Mouse (Mus musculus): ENCODE measurements at regions not wholly inside any gene's neighbourhood (a gene's known extent, or its start where the extent isn't known, plus 50 kb on each side); places are given as distances from the start of the nearest gene placed in this dataset.

DNA sequence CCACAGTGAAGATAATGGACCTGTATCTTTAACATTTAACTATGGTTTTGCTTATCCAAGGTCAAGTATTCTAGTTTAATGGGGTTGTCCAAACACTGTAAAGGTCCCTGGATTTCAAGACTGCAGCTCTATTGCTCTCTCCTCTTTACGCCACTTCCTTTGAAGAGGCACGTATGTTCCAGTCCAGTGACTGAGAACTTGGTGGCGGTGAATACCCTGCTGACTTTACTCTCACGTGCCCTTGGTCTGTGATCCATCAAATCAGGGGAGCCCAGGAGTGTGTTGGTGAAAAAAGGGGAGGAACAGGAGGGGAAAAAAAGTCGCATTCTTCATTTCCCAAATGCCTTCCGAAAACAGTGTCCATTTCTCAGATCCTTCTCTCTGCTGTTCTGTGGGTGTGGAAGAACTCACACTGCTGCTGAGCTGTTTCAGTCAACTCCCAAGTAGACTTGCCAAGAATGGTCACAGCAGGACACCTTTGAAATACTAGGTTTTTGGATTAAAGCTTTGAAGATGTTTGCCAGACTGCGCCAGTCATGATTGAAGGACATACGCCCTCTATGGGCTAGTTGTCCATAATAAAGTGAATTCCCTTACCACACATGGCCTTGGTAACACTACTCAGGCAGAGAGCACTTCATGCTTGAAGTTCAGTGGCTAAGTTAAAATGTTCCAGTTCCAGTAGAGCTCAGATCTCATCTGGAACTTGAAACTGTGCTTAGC lies 136.1 kb upstream of the Cdkn2b start:
- DNase-seq (ENCODE audit: low spot score), result no peak

GRCm38 (mm10) chr4:89446156-89446716 lies 135.4 kb upstream of the Cdkn2b start:
- no peak for DNase-seq (ENCODE audit: low spot score)

GRCm38 (mm10) chr4:89445214-89446155 lies 134.6 kb upstream of the Cdkn2b start:
- no peak for DNase-seq (ENCODE audit: low spot score)

DNA sequence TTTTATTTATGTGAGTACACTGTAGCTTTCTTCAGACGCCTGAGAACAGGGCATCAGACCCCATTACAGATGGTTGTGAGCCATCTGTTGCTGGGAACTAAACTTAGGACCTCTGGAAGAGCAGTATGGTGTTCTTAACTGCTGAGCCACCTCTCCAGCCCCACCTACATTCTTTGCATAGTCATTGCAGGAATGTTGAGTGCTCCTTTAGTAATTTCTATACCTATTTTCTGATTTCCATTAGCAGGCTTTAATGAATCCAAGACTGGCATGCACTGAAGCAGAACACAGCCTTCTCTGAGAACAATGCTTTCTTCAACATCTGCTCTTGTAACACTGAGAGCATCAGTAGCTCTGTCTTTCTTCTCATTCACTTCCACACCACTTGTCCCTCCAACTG lies 131.7 kb upstream of the Cdkn2b start:
- DNase-seq (ENCODE audit: low spot score), result no peak

DNA sequence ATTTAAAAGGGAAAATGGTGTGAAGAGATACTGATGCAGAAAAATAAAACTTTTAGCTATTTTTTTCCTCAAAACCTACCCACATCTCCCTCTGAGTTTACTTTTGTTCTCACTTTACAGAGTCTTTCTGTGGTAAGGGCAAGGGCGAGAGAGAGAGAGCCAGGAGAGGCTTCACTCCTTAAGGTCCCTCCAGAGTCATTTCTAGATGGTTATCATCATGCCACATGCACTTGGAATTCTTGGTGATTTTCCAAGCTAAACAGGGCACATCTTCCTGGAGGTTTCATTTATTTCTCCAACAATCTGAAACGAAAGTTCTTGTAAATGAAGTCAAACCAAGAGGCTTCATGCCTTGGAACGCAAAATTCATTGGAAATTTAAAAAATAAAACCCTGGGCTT lies 130.0 kb upstream of the Cdkn2b start:
- no peak for DNase-seq (ENCODE audit: low spot score)

DNA sequence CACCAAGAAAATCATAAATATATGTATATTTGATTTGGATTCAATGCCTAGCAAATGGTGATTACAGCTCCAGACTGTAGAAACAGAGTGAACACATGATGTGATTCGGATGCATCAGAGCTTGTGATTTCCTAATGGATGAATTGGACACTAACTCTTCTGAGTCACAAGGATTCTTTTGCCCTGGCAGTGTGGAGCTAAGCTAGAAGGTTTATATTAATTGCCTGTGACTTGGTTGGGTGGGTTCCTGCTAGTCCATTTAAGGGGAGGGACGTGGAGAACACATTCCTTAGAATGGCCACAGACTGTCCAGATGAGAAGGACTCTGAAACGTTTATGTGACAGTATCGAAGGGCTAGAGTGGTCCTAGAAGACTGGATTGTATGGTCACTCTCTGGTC lies 129.5 kb upstream of the Cdkn2b start:
- DNase-seq (ENCODE audit: low spot score), result no peak

GRCm38 (mm10) chr4:89438665-89439064 lies 127.8 kb upstream of the Cdkn2b start:
- DNase-seq (ENCODE audit: low spot score), result no peak

- DNase-seq (ENCODE audit: low spot score), result no peak
Observed at GRCm38 (mm10) chr4:89436764-89437163, 125.9 kb upstream of the Cdkn2b start.

DNA sequence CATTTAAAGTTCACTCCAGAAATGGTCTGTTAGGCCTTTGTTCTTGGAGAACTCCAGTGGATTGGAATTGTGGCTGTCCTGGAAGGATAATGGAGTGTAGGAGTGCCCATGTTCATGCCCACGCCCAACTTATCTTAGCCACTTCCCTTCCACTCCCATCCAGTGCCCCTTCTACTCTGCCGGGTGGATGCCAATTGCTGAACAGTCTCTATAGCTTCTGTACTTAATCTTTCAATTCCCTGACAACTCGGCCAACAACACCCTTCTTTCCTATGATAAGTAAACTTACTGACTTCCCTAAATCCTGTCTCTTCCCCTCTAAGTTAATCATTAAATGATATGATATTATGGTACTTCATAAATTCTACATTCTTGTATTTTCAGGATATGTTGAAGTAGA lies 123.3 kb upstream of the Cdkn2b start:
- DNase-seq (ENCODE audit: low spot score), result no peak

- DNase-seq (ENCODE audit: low spot score), result no peak
Observed at GRCm38 (mm10) chr4:89433528-89433927, 122.7 kb upstream of the Cdkn2b start.

- no peak for DNase-seq (ENCODE audit: low spot score)
Observed at GRCm38 (mm10) chr4:89431520-89431919, 120.7 kb upstream of the Cdkn2b start.

DNA sequence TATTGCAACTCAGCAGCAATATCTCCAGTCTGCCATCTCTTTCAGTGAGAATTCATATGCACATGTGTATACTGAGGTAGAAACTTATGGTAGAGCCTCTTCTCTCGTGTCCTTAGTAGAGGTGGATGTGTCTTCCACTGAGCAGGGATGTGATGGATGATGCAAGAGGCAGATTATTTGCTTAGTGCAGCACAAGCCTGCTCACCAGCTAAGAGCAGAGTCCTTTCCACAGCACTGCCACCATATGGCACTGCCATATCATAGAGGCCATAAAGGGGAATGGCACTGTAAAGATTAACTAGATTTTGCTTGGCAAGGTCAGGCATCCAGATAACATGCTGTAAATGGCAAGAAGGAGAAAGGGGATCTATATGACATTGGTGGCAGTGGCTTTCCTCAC lies 117.6 kb upstream of the Cdkn2b start:
- DNase-seq (ENCODE audit: low spot score), result no peak

GRCm38 (mm10) chr4:89427345-89428293 lies 116.8 kb upstream of the Cdkn2b start:
- DNase-seq (ENCODE audit: low spot score), result peak; percentile 11

GRCm38 (mm10) chr4:89425916-89426315 lies 115.1 kb upstream of the Cdkn2b start:
- DNase-seq (ENCODE audit: low spot score), result no peak

- DNase-seq (ENCODE audit: low spot score), result peak; percentile 71
Observed at GRCm38 (mm10) chr4:89421694-89422354, 111.0 kb upstream of the Cdkn2b start.

GRCm38 (mm10) chr4:89420868-89421267 lies 110.0 kb upstream of the Cdkn2b start:
- DNase-seq (ENCODE audit: low spot score), result no peak

DNA sequence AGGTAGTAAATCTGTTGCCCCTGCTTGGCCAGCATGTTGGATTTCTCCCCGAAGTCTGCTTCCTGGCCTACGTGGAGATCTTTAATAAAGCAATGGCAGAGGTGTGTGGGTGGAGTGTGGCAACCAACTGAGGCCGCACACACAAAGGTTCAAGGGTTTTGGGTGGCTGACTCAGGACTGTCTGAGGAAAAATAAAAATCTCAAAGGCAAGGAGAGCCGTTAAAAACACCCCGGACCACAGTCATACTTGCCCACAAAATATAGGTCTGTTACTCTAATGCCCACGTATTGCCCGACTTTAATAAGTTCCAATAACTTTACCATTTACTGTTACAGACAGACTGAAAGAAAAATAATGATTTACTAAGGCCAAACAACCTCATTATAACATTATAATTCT lies 108.7 kb upstream of the Cdkn2b start:
- DNase-seq (ENCODE audit: low spot score), result no peak

DNA sequence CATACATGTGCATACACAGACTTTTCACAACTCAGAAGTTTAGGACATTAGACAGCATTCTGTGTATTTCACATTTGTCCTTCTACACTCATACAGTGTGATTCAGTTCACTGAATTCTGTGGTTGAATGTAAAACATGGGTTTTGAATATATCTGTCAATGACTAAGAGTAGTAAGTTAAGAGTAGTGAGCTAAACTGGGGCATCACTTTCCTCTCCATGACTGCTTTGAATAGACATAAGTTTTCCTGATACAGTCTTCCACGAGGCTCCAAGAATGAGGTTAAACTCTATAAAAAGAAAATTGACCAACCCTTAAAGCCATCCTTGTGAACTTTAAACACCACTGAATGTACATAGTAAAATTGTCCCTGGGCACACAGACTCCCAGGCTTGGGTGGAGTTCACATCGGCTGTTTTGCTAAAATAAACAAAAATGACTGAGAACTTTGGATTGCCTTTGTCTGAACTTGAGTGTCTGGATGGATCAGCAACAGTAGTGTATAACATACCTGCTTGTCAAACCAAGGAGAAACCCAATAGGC lies 94.9 kb upstream of the Cdkn2b start:
- DNase-seq (ENCODE audit: low spot score), result no peak

- DNase-seq (ENCODE audit: low spot score), result no peak
Observed at GRCm38 (mm10) chr4:89403151-89403550, 92.3 kb upstream of the Cdkn2b start.

GRCm38 (mm10) chr4:89402324-89402723 lies 91.5 kb upstream of the Cdkn2b start:
- no peak for DNase-seq (ENCODE audit: low spot score)

DNA sequence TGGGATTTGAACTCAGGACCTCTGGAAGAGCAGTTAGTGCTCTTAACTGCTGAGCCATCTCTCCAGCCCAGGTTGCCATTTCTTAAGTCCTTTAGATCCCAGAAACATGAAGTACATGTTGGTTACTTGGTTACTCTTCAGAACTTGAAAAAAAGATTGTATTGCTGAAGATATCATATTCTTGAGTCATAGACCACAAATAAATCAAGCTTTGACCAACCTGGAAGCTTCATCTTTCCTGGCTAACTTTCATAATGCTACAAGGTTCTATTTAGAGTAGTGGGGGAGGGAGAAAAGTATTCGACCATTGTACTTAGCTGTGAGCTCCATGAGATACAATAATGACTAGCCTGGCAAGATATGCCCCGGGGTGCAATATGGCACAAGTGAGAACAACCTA lies 90.9 kb upstream of the Cdkn2b start:
- DNase-seq (ENCODE audit: low spot score), result no peak
